Mouse (Mus musculus): ENCODE data around the gene Nt5c3. TPM values are rescaled to one million over a fixed set of nuclear protein-coding genes. Genes with fewer than 3 reads are reported as not detected.

Nt5c3 gene
- total and polyA plus RNA-seq, 3 experiments: 59.2 to 71.1 TPM; not detected in 1

DNA sequence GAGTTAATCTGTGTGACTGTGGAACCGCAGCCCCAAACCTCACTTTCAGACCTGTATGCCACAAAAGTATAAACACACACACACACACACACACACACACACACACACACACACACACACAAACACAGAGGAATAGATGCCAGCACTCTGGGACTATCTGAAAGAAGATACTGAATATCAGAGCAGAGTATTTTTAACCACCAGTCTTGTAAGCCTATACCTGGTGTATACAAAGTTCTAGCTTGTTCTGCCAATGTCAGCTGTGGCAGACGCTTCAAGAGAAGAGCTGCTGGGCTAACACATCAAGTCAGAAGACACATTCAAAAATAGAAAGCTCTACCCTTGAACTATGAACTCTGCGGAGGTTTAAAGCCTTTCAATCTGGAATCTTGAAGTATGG is 24.1 kb downstream of the Nt5c3 start:
- H3K79me2 ChIP-seq (ENCODE audit: control insufficient read depth, insufficient read depth, low read length, poor library complexity): peaks cover 55% of the 10 kb centered on the region
- no peaks in the 10 kb centered on the region for H3K27me3 ChIP-seq (ENCODE audit: control insufficient read depth in 1 of 2, insufficient read depth in 2 of 2, low read length in 2 of 2)
- no peak overlapping the region for H3K9ac ChIP-seq (ENCODE audit: control insufficient read depth, low read depth, low read length, poor library complexity, severe bottlenecking)
- DNase-seq (ENCODE audit: low read depth, low spot score): no peak
- peaks cover 13 to 22% of the 10 kb centered on the region in 2 experiments for H3K4me1 ChIP-seq (ENCODE audit: control insufficient read depth in 1 of 2, insufficient read depth in 2 of 2, low read length in 2 of 2)
- TF ChIP-seq POLR2AphosphoS5 (IDR thresholded peaks at IDR 0.05; ENCODE audit: borderline replicate concordance, low read depth, low read length) (no peak), CTCF (IDR thresholded peaks at IDR 0.05 in 2 of 3, conservative IDR thresholded peaks at IDR 0.05 in 1 of 3; ENCODE audit: control insufficient read depth in 1 of 3, insufficient read depth in 1 of 3, low read depth in 2 of 3, low read length in 3 of 3, poor library complexity in 1 of 3, severe bottlenecking in 1 of 3) (no peak), MYC (IDR thresholded peaks at IDR 0.05; ENCODE audit: low read depth, low read length) (no peak)
- H3K9me3 ChIP-seq (replicated peaks; ENCODE audit: insufficient read depth, low read length): no peaks in the 10 kb centered on the region
- H3K36me3 ChIP-seq (ENCODE audit: control insufficient read depth in 1 of 2, insufficient read depth in 2 of 2, low read length in 2 of 2): peaks cover 1 to 34% of the 10 kb centered on the region in 2 experiments
- no peak overlapping the region for H3K27ac ChIP-seq (ENCODE audit: control insufficient read depth, low read depth, low read length)
- no peak overlapping the region for H3K4me3 ChIP-seq (ENCODE audit: control insufficient read depth in 1 of 2, insufficient read depth in 1 of 2, low read depth in 2 of 2, low read length in 2 of 2)

GRCm38 (mm10) chr6:56890762-56891161 is 33.0 kb downstream of the Nt5c3 start:
- Histone ChIP-seq H3K79me2 (ENCODE audit: control insufficient read depth, insufficient read depth, low read length, poor library complexity) (peaks cover 15% of the 10 kb centered on the region), H3K36me3 (ENCODE audit: control insufficient read depth in 1 of 2, insufficient read depth in 2 of 2, low read length in 2 of 2) (peaks cover 9 to 42% of the 10 kb centered on the region in 2 experiments), H3K9ac (ENCODE audit: control insufficient read depth, low read depth, low read length, poor library complexity, severe bottlenecking) (no peak overlapping the region), H3K27ac (ENCODE audit: control insufficient read depth, low read depth, low read length) (no peak overlapping the region), H3K9me3 (replicated peaks; ENCODE audit: insufficient read depth, low read length) (no peaks in the 10 kb centered on the region), H3K4me3 (ENCODE audit: control insufficient read depth in 1 of 2, insufficient read depth in 1 of 2, low read depth in 2 of 2, low read length in 2 of 2) (no peak overlapping the region), H3K4me1 (ENCODE audit: control insufficient read depth in 1 of 2, insufficient read depth in 2 of 2, low read length in 2 of 2) (peaks cover 0 to 2% of the 10 kb centered on the region in 2 experiments; a peak in 1 of 4 replicates), H3K27me3 (ENCODE audit: control insufficient read depth in 1 of 2, insufficient read depth in 2 of 2, low read length in 2 of 2) (no peaks in the 10 kb centered on the region)
- TF ChIP-seq JUND (IDR thresholded peaks at IDR 0.05; ENCODE audit: low read depth, low read length) (no peak), EP300 (IDR thresholded peaks at IDR 0.05; ENCODE audit: low read depth in 1 of 2, low read length in 2 of 2) (no peak), MAX (IDR thresholded peaks at IDR 0.05; ENCODE audit: low read length) (no peak), TAL1 (IDR thresholded peaks at IDR 0.05; ENCODE audit: low read length) (no peak), GABPA (IDR thresholded peaks at IDR 0.05; ENCODE audit: low read depth, low read length) (no peak), NELFE (IDR thresholded peaks at IDR 0.05; ENCODE audit: low read depth, low read length) (no peak), ZMIZ1 (IDR thresholded peaks at IDR 0.05; ENCODE audit: low read depth, low read length) (no peak), MYC (IDR thresholded peaks at IDR 0.05; ENCODE audit: low read depth, low read length) (no peak), ETS1 (IDR thresholded peaks at IDR 0.05; ENCODE audit: low read depth, low read length) (no peak)
- no peak for DNase-seq (ENCODE audit: low read depth, low spot score)

GRCm38 (mm10) chr6:56888561-56888960 is 35.2 kb downstream of the Nt5c3 start:
- H3K9me3 ChIP-seq (replicated peaks; ENCODE audit: insufficient read depth, low read length): no peaks in the 10 kb centered on the region
- H3K4me1 ChIP-seq (ENCODE audit: control insufficient read depth in 1 of 2, insufficient read depth in 2 of 2, low read length in 2 of 2): no peaks in the 10 kb centered on the region
- peaks cover 4 to 56% of the 10 kb centered on the region in 2 experiments; a peak in 3 of 4 replicates for H3K36me3 ChIP-seq (ENCODE audit: control insufficient read depth in 1 of 2, insufficient read depth in 2 of 2, low read length in 2 of 2)
- H3K79me2 ChIP-seq (ENCODE audit: control insufficient read depth, insufficient read depth, low read length, poor library complexity): peaks cover 6% of the 10 kb centered on the region; the same call in 1 of the 2 replicates
- TF ChIP-seq GATA1 (IDR thresholded peaks at IDR 0.05; ENCODE audit: low read depth, low read length) (no peak), MXI1 (IDR thresholded peaks at IDR 0.05; ENCODE audit: low read depth, low read length) (no peak), ELF1 (IDR thresholded peaks at IDR 0.05; ENCODE audit: low read depth, low read length) (no peak), RAD21 (IDR thresholded peaks at IDR 0.05; ENCODE audit: low read depth, low read length) (no peak), TAL1 (IDR thresholded peaks at IDR 0.05; ENCODE audit: low read length) (no peak), BHLHE40 (IDR thresholded peaks at IDR 0.05; ENCODE audit: borderline replicate concordance, low read depth, low read length) (no peak)
- no peak overlapping the region for H3K4me3 ChIP-seq (ENCODE audit: control insufficient read depth in 1 of 2, insufficient read depth in 1 of 2, low read depth in 2 of 2, low read length in 2 of 2)
- no peak overlapping the region for H3K9ac ChIP-seq (ENCODE audit: control insufficient read depth, low read depth, low read length, poor library complexity, severe bottlenecking)
- no peaks in the 10 kb centered on the region for H3K27me3 ChIP-seq (ENCODE audit: control insufficient read depth in 1 of 2, insufficient read depth in 2 of 2, low read length in 2 of 2)
- H3K27ac ChIP-seq (ENCODE audit: control insufficient read depth, low read depth, low read length): no peak overlapping the region
- no peak for DNase-seq (ENCODE audit: low read depth, low spot score)

Data from MEL (cell line).